Mouse (Mus musculus) cerebellum, postnatal 14 days (tissue): ENCODE results near the gene Aox1.
A peak's percentile ranks its signal among the peaks of the same experiment; 100 is the strongest.

Source experiments
- DNase-seq, 2 experiments: peaks; one replicate each; pipeline ENCODE4 v3.0.0; 2021; ENCODE audit warnings: mixed read lengths in 2 of 2

Aox1 gene

DNA sequence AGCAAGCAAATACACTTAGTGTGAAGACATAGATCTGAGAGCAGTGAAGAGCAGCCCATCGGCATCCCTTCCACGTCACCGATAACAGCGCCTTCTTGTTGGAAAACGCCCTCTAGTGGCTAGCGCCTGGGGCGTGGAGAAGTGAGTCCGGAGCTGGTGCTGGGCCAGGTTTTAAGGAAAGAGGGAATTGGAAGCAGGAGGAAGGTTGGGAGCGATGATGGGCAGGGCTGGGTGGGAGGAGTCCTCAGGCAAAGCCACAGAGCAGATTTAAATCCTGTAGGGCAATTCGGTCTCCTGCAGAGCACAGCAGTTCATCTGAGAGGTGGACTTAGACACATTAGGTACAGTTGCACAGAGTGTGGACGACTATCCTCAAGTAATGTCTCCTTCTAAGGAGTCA lies 83.1 kb downstream of the Aox1 start, which contains the start of gene Aox3:
Gene Aox3 (plus strand): TSS at position 251 of the 400 bp plus-strand sequence.
- peak; percentile 92 to 96 for DNase-seq

DNA sequence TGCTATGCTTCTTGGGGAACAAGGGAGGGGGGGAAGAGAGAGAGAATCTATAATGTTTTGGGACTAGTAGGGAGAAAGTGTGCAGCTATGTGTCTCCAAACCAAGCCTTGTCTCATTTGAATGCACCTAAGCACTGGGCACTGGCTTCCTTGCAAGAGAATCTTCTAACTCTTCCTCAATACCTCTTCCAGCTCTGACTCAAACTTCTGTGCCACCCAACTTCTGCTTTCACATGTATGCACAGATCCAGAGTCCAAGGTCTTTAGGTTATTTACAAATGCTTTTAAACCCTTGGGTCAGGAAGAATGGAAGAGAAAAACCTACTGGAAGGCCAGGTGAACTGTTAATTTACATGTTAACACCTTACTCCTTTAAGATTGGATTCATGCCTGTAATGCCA lies 83.7 kb downstream of the Aox1 start:
- no peak for DNase-seq

DNA sequence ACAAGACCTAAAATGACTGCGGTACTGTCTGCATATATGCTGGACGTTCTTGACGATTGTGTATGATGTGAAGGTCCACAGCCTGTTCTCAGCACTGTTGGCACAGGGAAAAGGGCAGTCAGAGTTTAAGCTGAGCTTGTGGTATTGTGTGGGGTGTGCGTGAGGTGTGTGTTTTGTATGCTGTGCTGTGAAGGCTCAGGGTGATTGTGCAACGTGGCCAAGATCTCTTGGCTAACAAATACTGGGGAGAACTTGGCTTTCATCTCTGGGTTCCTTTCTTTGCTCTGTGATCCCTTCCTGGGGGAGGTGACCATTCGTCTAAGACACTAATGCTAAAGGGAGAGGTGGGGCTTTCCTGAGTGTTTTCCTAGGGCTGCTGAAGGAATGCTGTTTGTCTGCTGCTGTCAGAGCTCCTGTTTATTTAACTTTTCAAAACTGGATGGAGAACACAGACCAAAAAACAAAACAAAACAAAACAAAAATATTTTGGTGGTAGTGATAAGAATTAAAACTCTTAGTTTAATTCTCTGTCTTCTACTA lies 84.4 kb downstream of the Aox1 start:
- no peak for DNase-seq

DNA sequence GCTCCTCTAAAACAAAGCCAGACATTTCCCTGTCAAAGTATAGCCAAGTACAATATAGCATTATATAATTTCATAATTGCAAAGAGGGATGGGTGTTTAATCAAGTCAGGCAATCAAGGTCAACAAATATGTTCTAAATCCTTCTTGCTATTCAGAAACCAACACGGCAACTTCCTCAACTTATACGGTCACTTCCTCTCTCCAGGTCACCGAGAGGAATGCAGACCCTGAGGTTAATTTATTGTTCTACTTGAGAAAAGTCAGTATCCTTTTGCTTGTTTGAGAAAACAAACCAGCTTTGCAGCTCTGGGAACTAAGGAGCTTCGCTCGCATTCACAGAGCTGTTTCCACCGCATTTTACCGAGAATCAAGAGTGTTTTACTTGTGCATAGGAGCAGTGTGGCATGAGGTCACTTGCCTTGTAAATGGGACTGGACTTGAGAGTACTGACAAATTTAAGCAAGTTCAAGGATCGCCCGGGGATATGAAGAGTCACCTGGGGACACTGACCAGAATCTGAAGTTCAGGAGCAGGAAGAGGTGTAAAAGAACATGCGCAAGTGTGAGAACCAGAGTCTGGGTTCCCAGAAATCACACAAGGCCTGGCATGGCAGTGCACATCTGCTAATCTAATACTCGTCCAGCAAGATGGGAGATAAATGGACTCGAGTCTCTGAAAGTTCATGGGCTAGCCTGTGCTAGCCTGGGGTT lies 85.1 kb downstream of the Aox1 start:
- DNase-seq = no peak

DNA sequence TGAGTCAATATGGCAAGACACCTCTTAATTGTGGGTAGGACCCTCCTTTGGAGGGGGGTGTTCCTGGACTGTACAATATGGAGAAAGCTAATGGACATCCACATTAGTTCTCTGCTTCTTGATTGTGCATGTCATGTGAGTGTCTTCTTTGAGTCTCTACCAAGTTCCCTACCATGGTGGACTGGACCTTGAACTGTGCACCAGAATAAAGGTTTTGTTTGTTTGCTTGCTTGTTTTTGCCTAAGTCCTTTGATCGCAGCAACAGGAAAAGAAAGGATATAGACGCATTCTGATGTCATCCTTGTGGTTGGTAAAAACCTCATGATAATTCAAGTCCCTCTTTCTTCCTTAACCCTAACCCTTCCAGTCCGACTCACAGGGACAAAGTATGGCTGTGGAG lies 88.5 kb downstream of the Aox1 start:
- no peak for DNase-seq

DNA sequence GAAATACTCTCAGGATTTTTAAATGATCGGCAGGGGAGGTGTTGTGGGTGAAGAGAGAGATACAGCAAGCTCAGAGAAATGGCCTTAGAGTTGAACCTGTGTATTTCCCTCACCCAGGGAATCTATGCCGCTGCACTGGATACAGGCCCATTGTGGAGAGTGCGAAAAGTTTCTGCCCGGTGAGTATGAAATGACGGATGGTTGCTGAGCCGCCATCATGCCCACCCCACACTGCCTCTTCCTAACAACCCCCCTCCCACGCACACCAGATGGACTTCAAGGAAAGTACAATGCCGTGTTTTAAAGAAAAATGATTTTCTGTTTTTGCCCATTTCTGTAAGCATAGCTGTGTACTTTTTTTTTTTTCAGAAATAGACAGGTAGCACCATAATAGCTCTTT lies 95.2 kb downstream of the Aox1 start:
- DNase-seq = no peak

DNA sequence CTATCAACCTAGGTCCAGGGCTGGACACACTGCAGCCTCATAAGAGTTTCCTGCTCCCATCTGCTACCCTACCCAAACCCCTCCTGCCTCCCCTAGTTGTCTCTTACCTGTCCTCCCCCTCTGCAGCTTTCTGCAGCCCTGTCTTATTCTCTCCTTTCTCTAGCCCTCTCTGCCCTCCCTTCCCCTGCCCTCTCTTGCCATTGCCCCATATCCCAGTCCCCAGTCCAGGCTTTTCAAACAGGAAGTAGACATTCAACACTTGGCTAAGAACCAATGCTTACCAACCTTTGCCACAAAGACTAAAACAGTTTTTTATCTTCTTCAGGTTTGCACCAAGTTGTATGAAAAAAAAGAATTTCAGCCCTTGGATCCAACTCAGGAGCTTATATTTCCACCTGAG lies 108.2 kb downstream of the Aox1 start:
- DNase-seq = no peak

DNA sequence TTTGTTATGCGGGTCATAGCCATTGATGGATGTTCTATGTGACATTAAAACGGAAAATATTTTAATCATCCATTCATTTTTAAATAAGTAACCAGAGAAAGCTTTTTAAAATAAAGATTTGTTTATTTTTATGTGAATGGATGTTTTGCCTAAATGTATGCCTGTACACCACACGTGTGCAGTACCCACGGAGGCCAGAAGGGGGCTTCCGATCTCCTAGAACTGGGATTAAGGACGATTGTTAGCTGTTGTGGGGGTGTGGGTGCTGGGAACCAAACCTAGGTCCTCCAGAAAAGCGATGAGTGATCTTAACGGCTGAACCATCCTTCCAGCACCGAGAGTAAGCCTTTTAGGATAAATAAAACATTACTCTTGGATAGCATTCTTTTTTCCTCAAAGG lies 109.3 kb downstream of the Aox1 start:
- DNase-seq = peak in 1 of 2 experiments; percentile 8

DNA sequence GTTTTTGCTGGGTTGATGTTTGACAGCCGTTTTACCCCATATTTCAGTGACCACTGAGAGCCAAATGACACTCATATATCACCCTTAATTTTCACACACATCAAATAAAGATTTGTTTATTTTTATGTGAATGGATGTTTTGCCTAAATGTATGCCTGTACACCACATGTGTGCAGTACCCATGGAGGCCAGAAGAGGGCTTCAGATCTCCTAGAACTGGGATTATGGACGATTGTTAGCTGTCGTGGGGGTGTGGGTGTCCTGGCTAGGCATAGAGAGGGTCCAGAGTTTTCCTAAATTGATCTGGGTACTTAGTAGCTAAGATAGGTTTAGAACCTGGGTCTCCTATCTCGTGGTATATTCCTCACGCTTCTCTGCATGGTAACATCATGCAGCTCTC lies 110.9 kb downstream of the Aox1 start:
- DNase-seq = peak in 1 of 2 experiments; percentile 17

DNA sequence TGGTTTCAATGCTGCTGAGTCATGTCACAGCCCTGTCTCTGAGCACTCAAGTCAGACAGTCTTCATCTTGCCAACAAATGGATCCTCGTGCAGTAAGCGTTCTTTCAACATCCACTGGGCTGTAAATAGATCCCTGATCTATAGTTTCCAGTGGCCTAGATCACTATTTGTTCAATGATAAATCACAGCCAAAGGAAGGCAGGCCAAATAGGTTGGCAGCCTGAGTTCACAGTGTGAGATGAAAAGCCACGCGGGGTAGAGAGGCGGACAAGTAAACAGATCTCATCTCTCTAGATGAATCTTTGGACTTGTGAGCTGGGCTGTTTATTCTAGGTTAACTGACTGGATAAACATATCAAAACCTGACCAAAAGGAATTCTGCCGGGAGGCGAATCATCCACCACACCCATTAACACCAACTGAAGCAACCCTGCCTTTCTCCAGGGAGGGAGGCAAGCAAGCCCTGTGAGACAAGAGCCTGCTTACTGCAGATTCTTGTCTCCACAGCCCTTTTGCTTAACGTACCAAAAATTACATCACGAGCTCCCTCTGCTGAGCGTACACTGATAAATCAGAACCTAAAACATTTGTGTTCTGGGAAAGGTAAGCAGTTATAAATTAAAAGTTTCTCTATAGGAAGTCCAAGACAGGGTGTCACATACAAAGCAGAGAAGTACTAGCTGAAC lies 114.8 kb downstream of the Aox1 start:
- DNase-seq = peak; percentile 50 to 58

DNA sequence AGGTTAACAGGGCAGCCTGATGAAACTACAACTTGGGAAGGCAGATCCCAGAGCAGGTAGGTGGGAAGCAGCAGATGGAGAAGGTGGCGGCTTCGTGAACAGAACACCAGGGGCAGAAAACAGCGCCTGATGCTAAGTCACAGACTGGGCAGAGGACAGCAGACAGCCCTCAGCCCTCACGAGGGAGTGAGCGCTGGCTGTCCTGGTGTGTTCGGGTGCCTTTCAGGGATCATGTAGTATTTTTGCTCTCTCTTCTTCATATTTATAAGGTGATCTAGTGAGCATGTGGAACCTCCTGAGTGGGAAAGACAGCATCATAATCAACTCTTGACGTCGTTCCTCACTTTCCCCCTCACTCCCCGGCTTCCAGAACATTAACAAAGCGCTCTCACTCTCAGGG lies 116.3 kb downstream of the Aox1 start:
- no peak for DNase-seq

DNA sequence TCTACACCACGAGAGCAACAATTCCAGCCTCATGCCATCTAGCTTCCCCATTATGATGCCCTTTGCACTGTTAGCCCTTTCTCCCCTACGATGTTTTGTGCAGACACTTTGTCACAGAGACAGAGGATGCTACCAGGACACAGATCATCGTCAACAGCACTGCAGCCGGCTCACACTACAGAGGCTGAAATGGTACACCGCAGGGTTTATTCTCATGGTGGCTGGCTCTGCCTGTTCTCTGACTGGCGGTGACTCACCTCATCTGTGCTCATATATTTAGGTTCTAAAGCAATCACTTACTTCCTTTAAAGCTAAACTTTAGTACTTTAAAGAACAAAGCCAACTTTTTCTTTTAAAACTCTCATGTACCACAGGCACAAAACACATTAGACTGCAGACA lies 118.0 kb downstream of the Aox1 start:
- no peak for DNase-seq

DNA sequence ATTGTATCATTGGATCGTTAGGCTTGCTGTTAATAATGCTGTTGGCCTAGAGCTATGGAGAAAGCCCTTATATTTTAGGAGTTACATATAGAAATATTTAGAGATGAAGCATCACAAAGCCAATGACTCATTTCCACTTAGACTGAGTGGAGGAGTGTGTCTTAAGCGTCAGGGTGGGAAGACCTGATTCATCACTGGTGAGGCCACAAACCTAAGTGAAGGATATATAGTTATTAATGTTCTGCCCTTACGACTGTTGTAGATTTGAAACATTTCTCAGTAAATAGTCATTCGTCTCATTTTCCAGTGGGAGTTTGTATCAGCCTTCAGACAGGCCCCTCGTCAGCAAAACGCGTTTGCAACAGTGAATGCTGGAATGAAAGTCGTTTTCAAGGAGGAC lies 122.5 kb downstream of the Aox1 start:
- no peak for DNase-seq
